Mouse (Mus musculus) midbrain, postnatal 0 days (tissue): ENCODE data around the gene Kirrel3. TPM values are rescaled to one million over a fixed set of nuclear protein-coding genes. Genes with fewer than 3 reads are reported as not detected.
A peak's percentile ranks its signal among the peaks of the same experiment; 100 is the strongest.

Experiments used
- ATAC-seq: fragments of 200-750 bp; cut with Nextera tagmentation; 2 replicates; pipeline ENCODE4 v1.8.0; 2017; ENCODE audit warnings: moderate number of reproducible peaks, mild to moderate bottlenecking, moderate TSS enrichment, moderate library complexity; ENCODE audit not compliant: low FRiP score
- DNase-seq: peaks from one replicate; pipeline ENCODE4 v3.0.0-alpha.2; 2015; ENCODE audit warnings: low spot score
- H3K27ac ChIP-seq: fragments of 300-500 bp; sonication (generic); 2 replicates; pipeline ENCODE4 v1.5.1; 2014; ENCODE audit warnings: low read depth, mild to moderate bottlenecking, low read length, mixed read lengths
- H3K27me3 ChIP-seq: fragments of 300-500 bp; sonication (generic); 2 replicates; pipeline ENCODE4 v1.6.1; 2014; ENCODE audit warnings: low read length, control low read depth, mixed read lengths; ENCODE audit not compliant: insufficient read depth
- H3K36me3 ChIP-seq: fragments of 300-500 bp; sonication (generic); 2 replicates; pipeline ENCODE4 v1.6.1; 2014; ENCODE audit warnings: low read length, control low read depth, mixed read lengths; ENCODE audit not compliant: insufficient read depth
- H3K4me1 ChIP-seq: fragments of 300-500 bp; sonication (generic); 2 replicates; pipeline ENCODE4 v1.6.1; 2014; ENCODE audit warnings: mild to moderate bottlenecking, control low read depth, antibody characterized with exemption, low read length, mixed read lengths; ENCODE audit not compliant: insufficient read depth
- H3K4me2 ChIP-seq: fragments of 300-500 bp; sonication (generic); 2 replicates; pipeline ENCODE4 v1.6.1; 2014; ENCODE audit warnings: low read depth, mild to moderate bottlenecking, low read length, mixed read lengths; ENCODE audit not compliant: poor library complexity, severe bottlenecking
- H3K4me3 ChIP-seq: fragments of 300-500 bp; sonication (generic); 2 replicates; pipeline ENCODE4 v1.5.1; 2014; ENCODE audit warnings: low read depth, mild to moderate bottlenecking, low read length, moderate library complexity
- H3K9ac ChIP-seq: fragments of 300-500 bp; sonication (generic); replicated peaks from 2 replicates; pipeline ENCODE4 v1.6.1; 2014; ENCODE audit warnings: mild to moderate bottlenecking, low read length, moderate library complexity, mixed read lengths; ENCODE audit not compliant: poor library complexity, severe bottlenecking
- H3K9me3 ChIP-seq: fragments of 300-500 bp; sonication (generic); 2 replicates; pipeline ENCODE4 v1.6.1; 2016; ENCODE audit warnings: low read length, control low read depth
- CTCF ChIP-seq: IDR thresholded peaks from 2 replicates; pipeline ENCODE4 v1.5.1; 2016; ENCODE audit warnings: antibody characterized with exemption, mild to moderate bottlenecking
- WGBS: fragments of 180-500 bp; shearing (Covaris S2); extraction: QIAGEN DNeasy Blood & Tissue Kit; methylation state at CpG from one replicate; pipeline ENCODE4 v1.1.7; 2014; 5-methylcytosine and 5-hydroxymethylcytosine counted together
- polyA plus RNA-seq: library from polyadenylated mRNA; unstranded; fragments of >200 nt; fragmentation: Nextera tagmentation; extraction: Ambion mirVana; gene quantifications from 2 replicates; pipeline ENCODE4 v1.2.1, GENCODE M21; 2015
- total RNA-seq: library from RNA; depleted of rRNA; stranded (reverse); fragments of >200 nt; gene quantifications from 2 replicates; pipeline ENCODE4 v1.2.3, GENCODE M21; 2014

Kirrel3 gene
- total and polyA plus RNA-seq, 2 experiments from 2014 or later = 47.2 to 56.3 TPM

- no peak for DNase-seq
- no peak for TF ChIP-seq CTCF
- no peaks in the 10 kb centered on the region for H3K36me3 ChIP-seq
- no peak overlapping the region for H3K9ac ChIP-seq
- no peak overlapping the region for H3K4me3 ChIP-seq
- no peaks in the 10 kb centered on the region for H3K27me3 ChIP-seq
- no peak overlapping the region for H3K4me2 ChIP-seq
- 88% methylated on average over 3 of the region's 3 CpGs for WGBS
- H3K9me3 ChIP-seq = no peaks in the 10 kb centered on the region
- ATAC-seq = no peak
- no peaks in the 10 kb centered on the region for H3K4me1 ChIP-seq
- no peak overlapping the region for H3K27ac ChIP-seq
These were observed 321.2 kb downstream of the Kirrel3 start for GRCm38 (mm10) chr9:34806854-34807253.

- DNase-seq (no peak), ATAC-seq (no peak)
- Histone ChIP-seq H3K27ac (no peak overlapping the region), H3K4me2 (no peak overlapping the region), H3K27me3 (no peaks in the 10 kb centered on the region), H3K4me1 (no peaks in the 10 kb centered on the region), H3K36me3 (no peaks in the 10 kb centered on the region), H3K9ac (no peak overlapping the region), H3K9me3 (no peaks in the 10 kb centered on the region), H3K4me3 (no peak overlapping the region)
- no peak for TF ChIP-seq CTCF
- WGBS = 55% methylated on average over 5 of the region's 5 CpGs
These were observed 324.4 kb downstream of the Kirrel3 start for GRCm38 (mm10) chr9:34809993-34810513.

GRCm38 (mm10) chr9:34818325-34818976 is 332.8 kb downstream of the Kirrel3 start:
- no peak for ATAC-seq
- H3K4me2 ChIP-seq = no peak overlapping the region

DNA sequence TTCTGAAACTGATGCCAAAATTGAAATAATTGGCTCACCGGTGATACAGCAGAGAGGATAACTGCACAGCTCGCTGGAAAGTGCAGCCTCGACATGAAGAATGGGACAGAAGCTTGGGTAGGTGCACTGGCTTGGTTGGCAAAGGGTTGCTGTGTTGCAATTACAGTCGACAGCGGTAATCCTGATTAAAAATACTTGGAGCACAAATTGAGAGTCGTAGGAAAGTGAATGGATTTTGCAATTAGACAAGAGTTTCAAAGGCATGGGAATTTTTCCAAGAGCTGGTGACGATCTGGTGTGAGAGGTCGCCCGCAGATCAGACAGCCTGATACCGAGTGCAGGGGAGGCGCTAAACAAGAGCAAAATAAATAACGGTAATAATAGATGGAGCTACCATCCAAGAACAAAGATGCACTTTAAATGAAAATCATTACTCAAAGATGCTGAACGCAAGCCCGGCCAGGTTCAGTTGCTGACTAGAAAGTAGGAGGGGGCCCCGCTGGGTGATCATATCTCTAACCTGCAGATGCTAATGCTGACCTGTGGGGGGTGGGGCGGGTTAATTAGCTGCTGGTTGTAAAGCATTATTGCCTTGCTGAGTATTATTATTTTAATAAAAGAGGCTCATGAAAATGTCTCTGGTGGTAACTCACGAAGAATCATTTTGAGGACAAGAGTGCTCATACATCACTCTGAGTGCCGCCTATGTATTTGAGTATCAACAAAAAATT is 338.8 kb downstream of the Kirrel3 start:
- no peak overlapping the region for H3K4me3 ChIP-seq
- no peak overlapping the region for H3K27ac ChIP-seq
- no peak for TF ChIP-seq CTCF
- H3K27me3 ChIP-seq = no peaks in the 10 kb centered on the region
- 69% methylated on average over 18 of the region's 18 CpGs for WGBS
- H3K4me2 ChIP-seq = no peak overlapping the region
- ATAC-seq = no peak
- DNase-seq = peak; percentile 40
- no peaks in the 10 kb centered on the region for H3K36me3 ChIP-seq
- H3K9me3 ChIP-seq = no peaks in the 10 kb centered on the region
- no peak overlapping the region for H3K9ac ChIP-seq
- peaks cover 5% of the 10 kb centered on the region; the same call in 1 of the 2 replicates for H3K4me1 ChIP-seq

More at GRCm38 (mm10) chr9:34818325-34818976, 332.8 kb downstream of the Kirrel3 start:
- Histone ChIP-seq H3K4me3 (no peak overlapping the region), H3K9me3 (no peaks in the 10 kb centered on the region), H3K27ac (no peak overlapping the region; the same call in 1 of the 2 replicates), H3K27me3 (no peaks in the 10 kb centered on the region), H3K9ac (no peak overlapping the region), H3K4me1 (peaks cover 5% of the 10 kb centered on the region), H3K36me3 (no peaks in the 10 kb centered on the region)
- DNase-seq = no peak
- WGBS = 35% methylated on average over 10 of the region's 10 CpGs
- TF ChIP-seq CTCF = no peak

- ATAC-seq = no peak
- Histone ChIP-seq H3K4me2 (no peak overlapping the region), H3K4me3 (no peak overlapping the region), H3K27ac (no peak overlapping the region), H3K36me3 (no peaks in the 10 kb centered on the region), H3K4me1 (peaks cover 5% of the 10 kb centered on the region; the same call in 1 of the 2 replicates), H3K9me3 (no peaks in the 10 kb centered on the region), H3K27me3 (no peaks in the 10 kb centered on the region), H3K9ac (no peak overlapping the region)
- no peak for DNase-seq
- no peak for TF ChIP-seq CTCF
- WGBS = 20% methylated on average over 2 of the region's 2 CpGs
These were observed 339.4 kb downstream of the Kirrel3 start for GRCm38 (mm10) chr9:34825089-34825400.

DNA sequence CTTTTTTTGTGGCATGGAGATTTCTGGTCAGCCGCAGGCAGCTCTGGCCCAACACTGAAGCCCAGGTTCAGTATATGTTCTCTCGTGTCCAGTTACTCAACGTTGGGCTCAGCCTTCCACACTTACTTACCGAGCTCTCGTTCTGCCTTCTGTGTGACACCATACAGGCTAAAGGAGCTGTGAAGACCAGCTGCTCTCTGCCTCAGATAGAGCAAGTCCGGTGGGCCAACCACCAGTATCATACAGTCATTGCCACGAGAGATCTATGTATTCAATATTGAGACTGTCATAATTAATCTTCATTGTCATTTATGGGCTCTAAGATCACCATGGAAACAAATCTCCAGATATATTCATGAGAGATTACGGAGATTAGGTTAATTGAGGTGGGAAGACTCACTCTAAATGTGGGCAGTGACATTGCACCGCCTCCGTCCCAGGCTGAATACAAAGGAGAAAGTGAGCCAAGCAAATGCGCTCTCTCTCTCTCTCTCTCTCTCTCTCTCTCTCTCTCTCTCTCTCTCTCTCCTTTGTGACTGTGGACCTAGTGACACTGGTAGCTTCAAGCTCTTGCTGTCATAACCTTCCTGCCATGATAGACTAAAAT is 339.8 kb downstream of the Kirrel3 start:
- H3K4me3 ChIP-seq = no peak overlapping the region
- H3K4me1 ChIP-seq = peaks cover 5% of the 10 kb centered on the region; the same call in 1 of the 2 replicates
- H3K36me3 ChIP-seq = no peaks in the 10 kb centered on the region
- WGBS = 26% methylated on average over 11 of the region's 11 CpGs
- no peak overlapping the region for H3K4me2 ChIP-seq
- no peaks in the 10 kb centered on the region for H3K9me3 ChIP-seq
- ATAC-seq (peak; percentile 22; the same call in 1 of the 2 replicates), DNase-seq (peak; percentile 61)
- no peaks in the 10 kb centered on the region for H3K27me3 ChIP-seq
- no peak for TF ChIP-seq CTCF
- no peak overlapping the region for H3K9ac ChIP-seq
- H3K27ac ChIP-seq = no peak overlapping the region
